Mouse (Mus musculus): ENCODE measurements around the gene 1700001K19Rik.
"Not testable (repeated sequence)": the region's sequence is repeated elsewhere in the genome, so short reads cannot be mapped to it uniquely, and the experiment has no call there.

GRCm38 (mm10) chr12:110693378-110693777, 11.0 kb upstream of the 1700001K19Rik start:
- not testable (repeated sequence) for TF ChIP-seq CTCF (IDR thresholded peaks at IDR 0.05; ENCODE audit: borderline replicate concordance, control insufficient read depth, extremely low read depth, insufficient read depth, low read length, poor library complexity); POLR2A (IDR thresholded peaks at IDR 0.05; ENCODE audit: control insufficient read depth, extremely low read depth, insufficient read depth, low read length, poor library complexity)
